ENCODE assay signal across 8 mouse cellular contexts in genomic region chr6:85397165-85397564, GRCm38 (mm10). TPM values are rescaled to one million over a fixed set of nuclear protein-coding genes. Genes with fewer than 3 reads are reported as not detected.
DNase-seq lines count a peak whose midpoint lies in the region; TF ChIP-seq lines count a peak whose summit lies in the region.
"Had no signal": no experiment of that assay in that cellular context is flagged by ENCODE, and none has a peak within 500 bp of the region (broad histone marks: within the 10 kb centered on the region; RNA-seq: fewer than 3 reads in every experiment).

No protein-coding gene starts in this region.

- H3K4me3 ChIP-seq in heart, embryonic 10.5 days: no peak overlapping the region
- H3K4me3 ChIP-seq in CH12.LX (replicated peaks in 1 of 3; ENCODE audit: low read depth in 2 of 3, low read length in 2 of 3, poor library complexity in 1 of 3): no peak overlapping the region
- H3K4me3 ChIP-seq in embryonic facial prominence, embryonic 10.5 days: no peak overlapping the region
- H3K4me3 ChIP-seq: liver, embryonic 13.5 days had no signal

- H3K79me2 ChIP-seq in CH12.LX (replicated peaks; ENCODE audit: control insufficient read depth, extremely low read depth, insufficient read depth, poor library complexity, severe bottlenecking): no peaks in the 10 kb centered on the region

- dilution Hi-C loops in CH12.LX (cut with MboI; ENCODE audit: extremely low pct_ligation_motif_present, extremely low pct_unique_long_range_greater_than_20kb, low sequenced_read_pairs): no loop called here

- no peaks in the 10 kb centered on the region for H3K36me3 ChIP-seq in heart, embryonic 10.5 days
- no peaks in the 10 kb centered on the region for H3K36me3 ChIP-seq in CH12.LX (replicated peaks in 1 of 2; ENCODE audit: control insufficient read depth in 1 of 2, insufficient read depth in 1 of 2, low read length in 1 of 2)
- H3K36me3 ChIP-seq in embryonic facial prominence, embryonic 10.5 days (replicated peaks): no peaks in the 10 kb centered on the region
- H3K36me3 ChIP-seq: liver, embryonic 13.5 days had no signal

- H3K9ac ChIP-seq in CH12.LX (ENCODE audit: insufficient read depth, low read depth): no peak overlapping the region
- H3K9ac ChIP-seq: liver, embryonic 13.5 days had no signal

- no peak for TF ChIP-seq EP300 in CH12.LX (IDR thresholded peaks at IDR 0.05; ENCODE audit: low read length)

- H3K4me1 ChIP-seq in heart, embryonic 10.5 days: no peaks in the 10 kb centered on the region
- H3K4me1 ChIP-seq in CH12.LX (ENCODE audit: control insufficient read depth in 1 of 2, insufficient read depth in 2 of 2): no peaks in the 10 kb centered on the region
- H3K4me1 ChIP-seq in embryonic facial prominence, embryonic 10.5 days: peaks cover 6% of the 10 kb centered on the region
- H3K4me1 ChIP-seq: liver, embryonic 13.5 days had no signal

- WGBS in heart, embryonic 10.5 days: 16% methylated on average over 1 of the region's 1 CpGs
- 26% methylated on average over 1 of the region's 1 CpGs for WGBS in embryonic facial prominence, embryonic 10.5 days

- no peak for TF ChIP-seq POLR2A in CH12.LX (IDR thresholded peaks at IDR 0.05; ENCODE audit: low read depth, low read length)

- intact Hi-C loops in heart, postnatal 10 days (cut with DNase I): no loop called here

- H3K27ac ChIP-seq in heart, embryonic 10.5 days: no peak overlapping the region
- no peak overlapping the region for H3K27ac ChIP-seq in CH12.LX (ENCODE audit: insufficient read depth, low read depth)
- no peak overlapping the region for H3K27ac ChIP-seq in embryonic facial prominence, embryonic 10.5 days (replicated peaks)
- H3K27ac ChIP-seq: liver, embryonic 13.5 days had no signal

- no peaks in the 10 kb centered on the region for H3K9me3 ChIP-seq in heart, embryonic 10.5 days
- H3K9me3 ChIP-seq in CH12.LX (replicated peaks; ENCODE audit: low read length): peaks cover 10% of the 10 kb centered on the region
- peaks cover 5% of the 10 kb centered on the region; the same call in 1 of the 2 replicates for H3K9me3 ChIP-seq in embryonic facial prominence, embryonic 10.5 days
- H3K9me3 ChIP-seq: liver, embryonic 13.5 days had no signal

- peaks cover 9% of the 10 kb centered on the region for H3K27me3 ChIP-seq in heart, embryonic 10.5 days (ENCODE audit: insufficient read depth, poor library complexity, severe bottlenecking)
- H3K27me3 ChIP-seq in CH12.LX (replicated peaks): peaks cover 53% of the 10 kb centered on the region
- H3K27me3 ChIP-seq in embryonic facial prominence, embryonic 10.5 days (replicated peaks; ENCODE audit: low read depth, poor library complexity, severe bottlenecking): no peaks in the 10 kb centered on the region
- H3K27me3 ChIP-seq: liver, embryonic 13.5 days had no signal

- no peak overlapping the region for H3K4me2 ChIP-seq in CH12.LX (ENCODE audit: insufficient read depth, low read depth, poor library complexity, severe bottlenecking)
- H3K4me2 ChIP-seq: liver, embryonic 13.5 days had no signal

- TF ChIP-seq RAD21 in CH12.LX (IDR thresholded peaks at IDR 0.05; ENCODE audit: low read depth, low read length): peak; percentile 45

- DNase-seq in heart, postnatal 10 days: peak; percentile 37 to 56
- no peak for DNase-seq in heart, embryonic 10.5 days (ENCODE audit: low spot score)
- DNase-seq in 416B (ENCODE audit: low read depth): peak; percentile 58
- DNase-seq in CH12.LX (ENCODE audit: extremely low read depth): peak; percentile 26
- peak; percentile 34 for DNase-seq in embryonic facial prominence, embryonic 10.5 days (ENCODE audit: low spot score)
- DNase-seq in lung, adult 18-20 months: peak; percentile 40 to 41
- no peak for DNase-seq in MN1 (ENCODE audit: low spot score)
- DNase-seq: liver, embryonic 13.5 days had no signal

- peak; percentile 9 to 68; a peak in 2 of 4 replicates for TF ChIP-seq CTCF in CH12.LX (conservative IDR thresholded peaks at IDR 0.05 in 1 of 2, IDR thresholded peaks at IDR 0.05 in 1 of 2; ENCODE audit: low read depth in 2 of 2, low read length in 2 of 2)

- in situ Hi-C loops in CH12.LX (cut with MboI; ENCODE audit: low pct_ligation_motif_present, low pct_unique_long_range_greater_than_20kb, low sequenced_read_pairs): no loop called here

TF ChIP-seq in CH12.LX, 34 proteins besides CTCF, POLR2A, EP300 and RAD21:
- TF ChIP-seq SMC3 (IDR thresholded peaks at IDR 0.05; ENCODE audit: low read depth, low read length): peak; percentile 54
- TF ChIP-seq USF1 (IDR thresholded peaks at IDR 0.05; ENCODE audit: low read depth, low read length): no peak

RNA-seq across cellular contexts. Expression of gene Rab11fip5, which starts 22.7 kb away (rescaled TPM):
- total RNA-seq in heart, postnatal 10 days (2021): 10 to 100 TPM; 65.4 to 73.1 TPM
- 9.0 and 23.0 TPM in 2 replicates for polyA plus RNA-seq in heart, embryonic 10.5 days (2016; fragmentation: Nextera tagmentation; extraction: Ambion mirVana)
- total RNA-seq in CH12.LX (2012; rRNA removed): 0.13 and 0.30 TPM in 2 replicates
- total RNA-seq in CH12.LX (2014; rRNA removed): 0.11 and 0.13 TPM in 2 replicates
- 0.17 TPM in 1 of 2 replicates, not detected in the other for polyA plus RNA-seq in CH12.LX (2012; ENCODE audit: insufficient read length, low read depth)
- 2.3 and 3.6 TPM in 2 replicates for polyA plus RNA-seq in embryonic facial prominence, embryonic 10.5 days (2016; fragmentation: Nextera tagmentation; extraction: Ambion mirVana)

RNA-seq across cellular contexts. Expression of gene Noto, which starts 26.5 kb away (rescaled TPM):
- not detected for total RNA-seq in heart, postnatal 10 days (2021)
- not detected in 2 replicates for polyA plus RNA-seq in heart, embryonic 10.5 days (2016; fragmentation: Nextera tagmentation; extraction: Ambion mirVana)
- total RNA-seq in CH12.LX (2012; rRNA removed) (not detected in 2 replicates), CH12.LX (2014; rRNA removed) (not detected in 2 replicates)
- polyA plus RNA-seq in CH12.LX (2012; ENCODE audit: insufficient read length, low read depth): not detected in 2 replicates
- polyA plus RNA-seq in embryonic facial prominence, embryonic 10.5 days (2016; fragmentation: Nextera tagmentation; extraction: Ambion mirVana): not detected in 2 replicates
- polyA plus RNA-seq: liver, embryonic 13.5 days had no signal

RNA-seq across cellular contexts. Expression of gene Smyd5, which starts 34.6 kb away (rescaled TPM):
- total RNA-seq in heart, postnatal 10 days (2021): 10 to 100 TPM; 11.1 to 12.5 TPM
- 64.4 and 81.8 TPM in 2 replicates for polyA plus RNA-seq in heart, embryonic 10.5 days (2016; fragmentation: Nextera tagmentation; extraction: Ambion mirVana)
- 68.1 and 84.0 TPM in 2 replicates for total RNA-seq in CH12.LX (2012; rRNA removed)
- total RNA-seq in CH12.LX (2014; rRNA removed): 75.5 and 77.5 TPM in 2 replicates
- 109 and 111 TPM in 2 replicates for polyA plus RNA-seq in CH12.LX (2012; ENCODE audit: insufficient read length, low read depth)
- 87.6 and 91.0 TPM in 2 replicates for polyA plus RNA-seq in embryonic facial prominence, embryonic 10.5 days (2016; fragmentation: Nextera tagmentation; extraction: Ambion mirVana)

RNA-seq across cellular contexts. Expression of gene Cct7, which starts 54.1 kb away (rescaled TPM):
- total RNA-seq in heart, postnatal 10 days (2021): 100 to 1,000 TPM; 160 to 172 TPM
- polyA plus RNA-seq in heart, embryonic 10.5 days (2016; fragmentation: Nextera tagmentation; extraction: Ambion mirVana): 563 and 665 TPM in 2 replicates
- total RNA-seq in CH12.LX (2012; rRNA removed) (484 and 566 TPM in 2 replicates), CH12.LX (2014; rRNA removed) (483 and 577 TPM in 2 replicates)
- 505 and 599 TPM in 2 replicates for polyA plus RNA-seq in CH12.LX (2012; ENCODE audit: insufficient read length, low read depth)
- polyA plus RNA-seq in embryonic facial prominence, embryonic 10.5 days (2016; fragmentation: Nextera tagmentation; extraction: Ambion mirVana): 784 and 818 TPM in 2 replicates

RNA-seq across cellular contexts. Expression of gene Pradc1, which starts 54.6 kb away (rescaled TPM):
- 10 to 100 TPM; 17.9 to 19.4 TPM for total RNA-seq in heart, postnatal 10 days (2021)
- polyA plus RNA-seq in heart, embryonic 10.5 days (2016; fragmentation: Nextera tagmentation; extraction: Ambion mirVana): 38.9 and 48.2 TPM in 2 replicates
- total RNA-seq in CH12.LX (2012; rRNA removed) (11.0 and 18.0 TPM in 2 replicates), CH12.LX (2014; rRNA removed) (18.8 and 19.9 TPM in 2 replicates)
- polyA plus RNA-seq in CH12.LX (2012; ENCODE audit: insufficient read length, low read depth): 16.3 and 18.2 TPM in 2 replicates
- 29.1 and 30.4 TPM in 2 replicates for polyA plus RNA-seq in embryonic facial prominence, embryonic 10.5 days (2016; fragmentation: Nextera tagmentation; extraction: Ambion mirVana)

Comparison
In these comparisons a context has a peak if more than half of its experiments do, and no peak if none do; other contexts are left out.
1. DNase-seq: peak in heart, postnatal 10 days (2 of 2), 416B (single experiment), CH12.LX (single experiment), embryonic facial prominence, embryonic 10.5 days (single experiment) and lung, adult 18-20 months (2 of 2); none in heart, embryonic 10.5 days (single experiment) and MN1 (single experiment).